Mouse (Mus musculus): ENCODE measurements around the gene Zcchc7. TPM values are rescaled to one million over a fixed set of nuclear protein-coding genes. Genes with fewer than 3 reads are reported as not detected.

The Zcchc7 gene
- polyA plus RNA-seq, 1 experiment = 5.3 TPM

DNA sequence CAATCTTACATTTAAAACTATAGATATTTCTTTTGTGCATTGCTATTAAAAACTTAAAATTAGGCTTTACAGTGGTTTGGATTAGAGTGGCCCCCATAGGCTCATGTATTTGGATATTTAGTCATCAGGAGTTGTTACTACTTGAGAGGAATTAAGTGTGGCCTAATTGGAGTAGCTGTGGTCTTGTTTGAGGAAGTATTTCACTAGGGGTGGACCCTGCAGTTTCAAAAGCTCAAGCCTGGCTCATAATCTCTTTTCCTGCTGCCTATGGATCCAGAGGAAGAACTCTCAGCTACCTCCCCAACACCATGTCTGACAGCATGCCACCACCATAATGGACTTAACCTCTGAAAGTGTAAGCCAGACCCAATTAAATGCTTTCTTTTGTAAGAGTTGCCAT lies 115.9 kb downstream of the Zcchc7 start:
- H3K36me3 ChIP-seq (ENCODE audit: control insufficient read depth, insufficient read depth) = peaks cover 3% of the 10 kb centered on the region
- TF ChIP-seq USF1 (IDR thresholded peaks at IDR 0.05; ENCODE audit: low read depth) (no peak), CEBPB (IDR thresholded peaks at IDR 0.05; ENCODE audit: low read depth) (no peak), MYOG (IDR thresholded peaks at IDR 0.05; ENCODE audit: control insufficient read depth, extremely low read depth, insufficient read length) (no peak), FOSL1 (IDR thresholded peaks at IDR 0.05; ENCODE audit: insufficient read depth, low read length, poor library complexity, severe bottlenecking) (no peak), MYOD1 (IDR thresholded peaks at IDR 0.05; ENCODE audit: control insufficient read depth, insufficient read length, low read depth) (no peak), MAX (IDR thresholded peaks at IDR 0.05) (no peak), CTCF (IDR thresholded peaks at IDR 0.05; ENCODE audit: control insufficient read depth, insufficient read depth, insufficient read length) (no peak)
- no peaks in the 10 kb centered on the region for H3K79me2 ChIP-seq (ENCODE audit: control insufficient read depth, insufficient read depth)
- no peak overlapping the region for H3ac ChIP-seq (ENCODE audit: control insufficient read depth, insufficient read length, low read depth)
- H3K27me3 ChIP-seq (ENCODE audit: control insufficient read depth, insufficient read depth, insufficient read length) = no peaks in the 10 kb centered on the region
- peaks cover 6% of the 10 kb centered on the region for H3K79me3 ChIP-seq (ENCODE audit: low read depth)
- H3K4me3 ChIP-seq (ENCODE audit: insufficient read depth, poor library complexity, severe bottlenecking) = no peak overlapping the region

DNA sequence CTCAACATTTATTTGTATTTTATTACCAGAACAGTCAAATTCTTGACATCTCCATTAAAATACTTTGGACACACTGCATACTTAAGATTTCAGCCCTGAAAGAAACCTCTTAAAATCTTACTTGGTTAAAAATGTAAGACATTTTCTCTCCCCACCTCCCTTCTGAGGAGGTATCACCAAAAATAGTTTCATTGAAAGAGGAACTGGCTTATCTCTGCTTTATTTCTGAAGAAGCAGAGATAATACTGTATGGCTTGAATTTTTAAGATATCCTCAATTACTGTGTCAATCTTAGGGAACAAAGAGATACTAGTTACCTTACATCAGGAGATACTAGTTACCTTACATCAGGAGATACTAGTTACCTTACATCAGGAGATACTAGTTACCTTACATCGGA lies 116.4 kb downstream of the Zcchc7 start:
- Histone ChIP-seq H3K36me3 (ENCODE audit: control insufficient read depth, insufficient read depth) (peaks cover 3% of the 10 kb centered on the region), H3K4me3 (ENCODE audit: insufficient read depth, poor library complexity, severe bottlenecking) (no peak overlapping the region), H3K79me3 (ENCODE audit: low read depth) (peaks cover 7% of the 10 kb centered on the region), H3K79me2 (ENCODE audit: control insufficient read depth, insufficient read depth) (no peaks in the 10 kb centered on the region), H3K27me3 (ENCODE audit: control insufficient read depth, insufficient read depth, insufficient read length) (no peaks in the 10 kb centered on the region), H3ac (ENCODE audit: control insufficient read depth, insufficient read length, low read depth) (no peak overlapping the region)
- TF ChIP-seq MYOG (IDR thresholded peaks at IDR 0.05; ENCODE audit: control insufficient read depth, extremely low read depth, insufficient read length) (no peak), USF1 (IDR thresholded peaks at IDR 0.05; ENCODE audit: low read depth) (no peak), MYOD1 (IDR thresholded peaks at IDR 0.05; ENCODE audit: control insufficient read depth, insufficient read length, low read depth) (no peak), CEBPB (IDR thresholded peaks at IDR 0.05; ENCODE audit: low read depth) (no peak), MAX (IDR thresholded peaks at IDR 0.05) (no peak), CTCF (IDR thresholded peaks at IDR 0.05; ENCODE audit: control insufficient read depth, insufficient read depth, insufficient read length) (no peak), FOSL1 (IDR thresholded peaks at IDR 0.05; ENCODE audit: insufficient read depth, low read length, poor library complexity, severe bottlenecking) (no peak)

DNA sequence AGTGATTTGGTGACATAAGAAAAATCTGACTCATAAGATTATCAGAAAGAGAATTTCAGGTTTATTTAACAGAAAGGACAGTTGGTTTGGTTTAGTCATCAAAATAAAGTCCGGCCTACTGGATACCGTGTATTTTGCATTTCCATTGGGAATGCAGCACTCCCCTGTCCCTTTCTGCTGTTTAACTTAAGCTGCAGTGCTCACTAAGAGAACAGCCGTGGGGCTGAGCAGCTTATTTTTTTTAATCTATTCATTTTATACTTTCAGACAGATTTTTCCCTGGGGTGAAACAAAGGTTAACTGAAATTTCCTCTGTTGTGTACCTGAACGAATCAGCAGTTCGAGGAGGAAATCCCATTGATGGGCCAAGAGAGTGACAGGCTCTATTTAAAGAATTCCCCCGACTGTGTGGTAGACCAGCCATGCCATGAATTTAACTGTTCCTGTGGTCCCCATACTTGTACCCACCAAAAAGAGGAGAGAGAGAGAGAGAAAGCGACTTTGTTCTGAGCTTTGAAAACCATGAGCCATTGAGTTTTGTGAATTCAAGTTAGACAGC lies 124.5 kb downstream of the Zcchc7 start:
- no peak overlapping the region for H3ac ChIP-seq (ENCODE audit: control insufficient read depth, insufficient read length, low read depth)
- no peaks in the 10 kb centered on the region for H3K36me3 ChIP-seq (ENCODE audit: control insufficient read depth, insufficient read depth)
- H3K4me3 ChIP-seq (ENCODE audit: insufficient read depth, poor library complexity, severe bottlenecking) = no peak overlapping the region
- no peaks in the 10 kb centered on the region for H3K27me3 ChIP-seq (ENCODE audit: control insufficient read depth, insufficient read depth, insufficient read length)
- H3K79me2 ChIP-seq (ENCODE audit: control insufficient read depth, insufficient read depth) = no peaks in the 10 kb centered on the region
- TF ChIP-seq FOSL1 (IDR thresholded peaks at IDR 0.05; ENCODE audit: insufficient read depth, low read length, poor library complexity, severe bottlenecking) (no peak), CEBPB (IDR thresholded peaks at IDR 0.05; ENCODE audit: low read depth) (no peak), CTCF (IDR thresholded peaks at IDR 0.05; ENCODE audit: control insufficient read depth, insufficient read depth, insufficient read length) (no peak), MYOD1 (IDR thresholded peaks at IDR 0.05; ENCODE audit: control insufficient read depth, insufficient read length, low read depth) (no peak), MYOG (IDR thresholded peaks at IDR 0.05; ENCODE audit: control insufficient read depth, extremely low read depth, insufficient read length) (no peak), MAX (IDR thresholded peaks at IDR 0.05) (no peak), USF1 (IDR thresholded peaks at IDR 0.05; ENCODE audit: low read depth) (no peak)
- H3K79me3 ChIP-seq (ENCODE audit: low read depth) = peaks cover 7% of the 10 kb centered on the region

DNA sequence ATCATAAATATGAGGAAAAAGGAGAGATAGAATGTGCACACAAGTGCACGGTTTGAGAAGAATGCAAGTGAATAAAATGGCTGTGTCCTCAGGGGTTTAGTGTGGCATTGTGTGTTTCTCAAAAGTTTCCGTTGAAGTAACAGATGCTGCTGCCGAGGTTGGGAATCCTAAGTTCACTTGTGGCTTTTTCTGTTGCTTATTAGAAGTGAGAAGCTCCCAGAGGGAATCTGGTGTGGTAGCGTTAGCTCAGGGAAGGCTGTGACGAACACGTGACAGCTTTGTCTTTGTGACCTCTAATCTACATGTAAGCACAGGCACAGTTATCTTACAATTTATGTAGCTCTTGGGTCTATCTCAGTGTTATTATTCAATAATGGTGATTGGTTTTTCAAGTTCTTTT lies 130.5 kb downstream of the Zcchc7 start:
- Histone ChIP-seq H3K4me3 (ENCODE audit: insufficient read depth, poor library complexity, severe bottlenecking) (no peak overlapping the region), H3K79me3 (ENCODE audit: low read depth) (no peaks in the 10 kb centered on the region), H3K79me2 (ENCODE audit: control insufficient read depth, insufficient read depth) (peaks cover 4% of the 10 kb centered on the region), H3K36me3 (ENCODE audit: control insufficient read depth, insufficient read depth) (no peaks in the 10 kb centered on the region), H3K27me3 (ENCODE audit: control insufficient read depth, insufficient read depth, insufficient read length) (no peaks in the 10 kb centered on the region), H3ac (ENCODE audit: control insufficient read depth, insufficient read length, low read depth) (no peak overlapping the region)
- TF ChIP-seq CEBPB (IDR thresholded peaks at IDR 0.05; ENCODE audit: low read depth) = no peak
- TF ChIP-seq MAX (IDR thresholded peaks at IDR 0.05) = no peak
- no peak for TF ChIP-seq USF1 (IDR thresholded peaks at IDR 0.05; ENCODE audit: low read depth)
- no peak for TF ChIP-seq MYOG (IDR thresholded peaks at IDR 0.05; ENCODE audit: control insufficient read depth, extremely low read depth, insufficient read length)
- TF ChIP-seq CTCF (IDR thresholded peaks at IDR 0.05; ENCODE audit: control insufficient read depth, insufficient read depth, insufficient read length) = no peak
- no peak for TF ChIP-seq MYOD1 (IDR thresholded peaks at IDR 0.05; ENCODE audit: control insufficient read depth, insufficient read length, low read depth)
- no peak for TF ChIP-seq FOSL1 (IDR thresholded peaks at IDR 0.05; ENCODE audit: insufficient read depth, low read length, poor library complexity, severe bottlenecking)

DNA sequence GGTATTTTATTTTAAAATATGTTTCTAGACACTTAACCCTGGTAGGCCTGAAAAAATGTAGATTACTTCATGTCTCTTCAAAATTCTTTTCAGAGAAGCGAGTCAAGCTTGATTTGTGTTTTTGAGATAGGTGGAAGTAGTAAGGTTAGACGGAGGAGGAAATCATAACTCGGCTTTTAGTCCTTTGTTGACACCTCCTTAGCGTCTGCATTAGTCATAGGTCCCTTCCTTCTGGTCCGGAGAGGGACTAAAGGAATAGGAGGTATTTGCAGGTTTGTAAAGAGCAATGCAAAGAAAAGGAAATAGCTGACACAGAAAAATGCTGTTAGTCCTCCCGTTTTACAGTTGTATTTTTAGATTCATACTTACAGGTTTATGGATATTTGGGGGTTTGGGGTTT lies 135.7 kb downstream of the Zcchc7 start:
- H3K27me3 ChIP-seq (ENCODE audit: control insufficient read depth, insufficient read depth, insufficient read length) = no peaks in the 10 kb centered on the region
- H3ac ChIP-seq (ENCODE audit: control insufficient read depth, insufficient read length, low read depth) = no peak overlapping the region
- H3K79me3 ChIP-seq (ENCODE audit: low read depth) = no peaks in the 10 kb centered on the region
- peaks cover 11% of the 10 kb centered on the region for H3K36me3 ChIP-seq (ENCODE audit: control insufficient read depth, insufficient read depth)
- H3K4me3 ChIP-seq (ENCODE audit: insufficient read depth, poor library complexity, severe bottlenecking) = no peak overlapping the region
- no peak for TF ChIP-seq FOSL1 (IDR thresholded peaks at IDR 0.05; ENCODE audit: insufficient read depth, low read length, poor library complexity, severe bottlenecking)
- TF ChIP-seq MAX (IDR thresholded peaks at IDR 0.05) = no peak
- no peak for TF ChIP-seq CTCF (IDR thresholded peaks at IDR 0.05; ENCODE audit: control insufficient read depth, insufficient read depth, insufficient read length)
- TF ChIP-seq USF1 (IDR thresholded peaks at IDR 0.05; ENCODE audit: low read depth) = no peak
- TF ChIP-seq MYOD1 (IDR thresholded peaks at IDR 0.05; ENCODE audit: control insufficient read depth, insufficient read length, low read depth) = no peak
- no peak for TF ChIP-seq MYOG (IDR thresholded peaks at IDR 0.05; ENCODE audit: control insufficient read depth, extremely low read depth, insufficient read length)
- TF ChIP-seq CEBPB (IDR thresholded peaks at IDR 0.05; ENCODE audit: low read depth) = no peak
- peaks cover 4% of the 10 kb centered on the region for H3K79me2 ChIP-seq (ENCODE audit: control insufficient read depth, insufficient read depth)

Data from C2C12 (cell line).